Mouse (Mus musculus) small intestine, adult 2 months (tissue): ENCODE data around the gene Srp9. TPM values are rescaled to one million over a fixed set of nuclear protein-coding genes. Genes with fewer than 3 reads are reported as not detected.
"Not testable (repeated sequence)": the region's sequence is repeated elsewhere in the genome, so short reads cannot be mapped to it uniquely, and the experiment has no call there.

Source experiments
- H3K27ac ChIP-seq: fragments of 200-500 bp; 2 replicates; pipeline ENCODE4 v1.5.1; 2012; ENCODE audit warnings: low read depth, low read length, control low read depth, inconsistent platforms; ENCODE audit not compliant: insufficient read depth
- H3K27me3 ChIP-seq: fragments of 200-500 bp; 2 replicates; pipeline ENCODE4 v1.6.1; 2012; ENCODE audit warnings: mild to moderate bottlenecking, moderate library complexity, low read length, inconsistent platforms; ENCODE audit not compliant: control insufficient read depth, insufficient read depth
- H3K36me3 ChIP-seq: fragments of 200-500 bp; 2 replicates; pipeline ENCODE4 v1.6.1; 2012; ENCODE audit warnings: mild to moderate bottlenecking, low read length, control low read depth, inconsistent platforms; ENCODE audit not compliant: control insufficient read depth, insufficient read depth
- H3K4me1 ChIP-seq: fragments of 200-500 bp; 2 replicates; pipeline ENCODE4 v1.6.1; 2012; ENCODE audit warnings: low read length, inconsistent platforms, mixed read lengths; ENCODE audit not compliant: control insufficient read depth, insufficient read depth, insufficient read length
- H3K4me3 ChIP-seq: fragments of 200-500 bp; 2 replicates; pipeline ENCODE4 v1.5.1; 2012; ENCODE audit warnings: low read depth, mild to moderate bottlenecking, control low read depth, inconsistent platforms, low read length, moderate library complexity
- CTCF ChIP-seq: fragments of 200-500 bp; IDR thresholded peaks from 2 replicates; pipeline ENCODE4 v1.5.1; 2012; ENCODE audit warnings: low read depth, mild to moderate bottlenecking, control low read depth, inconsistent platforms, low read length, moderate library complexity, mixed read lengths; ENCODE audit not compliant: insufficient replicate concordance, insufficient read length; ENCODE audit errors: extremely low read depth
- POLR2A ChIP-seq: fragments of 200-500 bp; IDR thresholded peaks from 2 replicates; pipeline ENCODE4 v1.6.1; 2012; ENCODE audit warnings: low read depth, mild to moderate bottlenecking, control low read depth, inconsistent platforms, low read length, moderate library complexity
- WGBS: fragments of 180-500 bp; shearing (Covaris S2); methylation state at CpG from one replicate; pipeline ENCODE4 v1.1.7; 2018; 5-methylcytosine and 5-hydroxymethylcytosine counted together
- polyA plus RNA-seq: library from polyadenylated mRNA; depleted of rRNA; stranded (reverse); fragments of >200 nt; gene quantifications from 2 replicates; pipeline ENCODE4 v1.2.3, GENCODE M21; 2012; rRNA removed

The Srp9 gene
- polyA plus RNA-seq, 1 experiment, result 23.5 TPM

DNA sequence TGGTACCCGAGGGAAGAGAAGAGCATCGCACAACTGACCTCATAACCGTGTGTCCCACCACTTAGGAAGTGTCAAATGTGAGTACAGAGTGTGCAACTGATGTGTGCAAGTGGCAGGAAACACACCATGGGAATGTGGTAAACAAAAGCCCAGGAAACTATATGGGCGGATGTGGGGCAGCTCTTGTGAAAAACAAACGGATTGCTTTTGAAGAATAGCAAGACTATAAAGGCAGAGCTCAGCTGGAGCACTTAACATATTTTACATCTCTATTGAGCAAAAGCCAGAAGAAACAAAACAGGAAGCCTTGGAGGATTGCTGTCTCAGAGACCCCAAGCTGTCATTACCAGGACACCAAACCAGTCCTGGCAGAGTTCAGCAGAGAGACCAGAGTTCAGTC is 38.4 kb downstream of the Srp9 start:
- TF ChIP-seq CTCF (no peak), POLR2A (no peak)
- Histone ChIP-seq H3K27me3 (no peaks in the 10 kb centered on the region), H3K4me1 (no peaks in the 10 kb centered on the region), H3K36me3 (no peaks in the 10 kb centered on the region), H3K27ac (no peak overlapping the region), H3K4me3 (no peak overlapping the region)
- 57% methylated on average over 5 of the region's 5 CpGs for WGBS

DNA sequence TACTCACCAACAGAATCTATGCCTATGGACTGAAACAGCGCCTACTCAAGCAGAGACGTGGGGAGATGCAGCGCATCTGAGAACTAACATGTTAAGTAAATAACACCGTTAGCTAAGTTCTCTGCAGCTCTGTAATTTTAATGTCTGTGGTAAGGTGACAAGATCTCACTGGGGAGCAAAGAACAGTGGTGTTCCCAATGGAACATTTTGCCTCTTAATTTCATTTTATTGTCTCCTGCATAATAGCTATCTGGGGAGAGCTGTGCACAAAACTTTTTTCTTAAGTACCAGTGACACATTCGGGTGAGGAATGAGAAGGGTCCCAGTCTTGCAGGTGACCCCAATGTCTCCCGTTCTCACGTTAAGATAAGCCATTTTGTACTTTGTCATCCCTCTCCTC is 39.8 kb downstream of the Srp9 start, which contains the start of gene Vmn1r1:
TSS of gene Vmn1r1 (minus strand) at position 101 of the 400 bp plus-strand sequence.
- Histone ChIP-seq H3K27ac (no peak within 1 kb of the TSS), H3K27me3 (no peaks in the 10 kb centered on the region), H3K4me1 (no peaks in the 10 kb centered on the region), H3K36me3 (no peaks in the 10 kb centered on the region), H3K4me3 (no peak within 1 kb of the TSS)
- TF ChIP-seq POLR2A (no peak), CTCF (no peak)
- WGBS, result 74% methylated on average over 7 of the region's 7 CpGs

DNA sequence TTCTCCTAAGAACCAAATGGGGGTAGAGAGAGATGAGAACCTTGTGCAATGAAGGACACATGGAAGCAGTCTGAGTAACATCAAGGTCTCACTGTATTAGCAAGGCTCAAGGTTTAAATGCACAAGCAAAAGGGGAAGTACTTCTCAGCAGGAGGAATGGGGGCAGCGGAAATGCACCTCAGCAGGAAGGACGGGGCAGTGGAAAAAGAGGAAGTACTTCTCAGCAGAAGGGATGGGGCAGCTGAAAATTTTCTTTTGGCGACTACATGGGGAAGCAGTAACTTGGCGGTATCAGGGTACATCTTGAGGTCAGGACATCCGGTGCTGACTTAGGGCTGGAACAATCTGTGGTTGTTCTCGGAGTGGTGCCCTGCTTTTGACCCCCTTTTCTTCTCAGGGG is 45.7 kb downstream of the Srp9 start:
- not testable (repeated sequence) for H3K4me3 ChIP-seq, H3K27me3 ChIP-seq, H3K36me3 ChIP-seq, H3K27ac ChIP-seq, H3K4me1 ChIP-seq
- whole genome bisulfite sequencing, result 85% methylated on average over 6 of the region's 6 CpGs

DNA sequence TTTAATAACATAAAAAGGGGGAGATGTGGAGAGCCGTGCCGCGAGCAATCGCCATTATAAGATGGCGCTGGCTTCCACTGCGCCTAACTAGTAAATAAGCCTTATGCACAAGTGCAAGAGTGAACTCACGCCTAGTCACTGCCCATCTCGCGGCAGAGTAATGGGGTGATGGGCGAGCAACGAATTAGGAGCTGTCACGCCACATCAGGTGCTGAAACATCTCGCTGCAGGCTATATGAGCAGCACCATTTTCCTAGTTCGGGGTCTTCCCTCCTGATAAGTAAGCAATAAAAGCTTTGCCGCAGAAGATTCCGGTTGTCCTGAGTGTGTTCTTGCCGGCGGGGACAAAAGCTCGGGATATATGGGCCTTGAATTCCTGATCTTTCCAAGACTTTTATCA is 52.4 kb downstream of the Srp9 start:
- H3K4me3 ChIP-seq, H3K36me3 ChIP-seq, H3K27ac ChIP-seq, H3K27me3 ChIP-seq, H3K4me1 ChIP-seq: not testable (repeated sequence)
- 95% methylated on average over 19 of the region's 19 CpGs for WGBS

DNA sequence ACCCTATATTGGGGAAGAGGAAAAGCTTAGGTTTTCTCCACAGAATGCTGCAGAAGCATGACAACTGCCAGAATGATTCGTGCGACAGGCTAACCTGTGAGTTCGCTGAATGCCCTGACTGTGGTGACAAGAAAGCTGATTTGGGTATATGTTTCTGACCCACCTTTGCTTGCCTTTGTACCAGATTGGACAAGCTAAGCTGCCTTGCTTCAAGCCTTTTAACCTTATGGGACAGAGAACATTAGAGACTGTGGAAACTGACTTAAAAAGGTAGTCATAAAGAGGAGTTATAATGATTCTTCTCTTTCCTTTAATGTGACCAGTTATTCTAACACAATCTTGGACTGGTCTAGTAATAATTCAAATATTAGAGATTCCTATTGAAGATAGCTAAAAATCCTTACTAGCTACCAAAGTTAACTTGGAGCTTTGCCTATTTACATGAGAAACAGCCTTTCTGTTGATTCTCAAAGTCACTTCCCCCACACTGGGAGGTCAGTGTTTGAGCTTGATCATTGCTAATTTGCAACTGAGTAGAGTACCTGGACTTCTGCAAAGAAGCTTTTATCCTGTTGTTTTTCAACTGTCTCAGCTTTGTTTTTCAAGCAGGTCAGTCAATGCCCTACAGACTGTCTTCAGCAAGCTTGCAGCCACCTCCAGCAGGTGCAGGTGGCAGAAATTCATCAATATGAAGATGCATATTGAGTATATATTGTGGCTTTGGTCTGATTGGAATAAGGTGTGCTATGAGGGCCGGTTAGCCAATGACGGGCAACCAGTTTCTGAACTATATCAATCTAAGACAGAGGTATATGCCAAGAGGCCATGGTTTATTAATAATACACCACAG is 57.1 kb downstream of the Srp9 start:
- Histone ChIP-seq H3K36me3 (no peaks in the 10 kb centered on the region), H3K27ac (no peak overlapping the region), H3K4me3 (no peak overlapping the region), H3K27me3 (no peaks in the 10 kb centered on the region), H3K4me1 (no peaks in the 10 kb centered on the region)
- WGBS, result 83% methylated on average over 5 of the region's 5 CpGs
- TF ChIP-seq CTCF (no peak), POLR2A (no peak)

Other genes with a start within 250 kb of the Srp9 start
- gene Enah, start 104.7 kb upstream of the Srp9 start, polyA plus RNA-seq, result 3.9 and 4.1 TPM in 2 replicates
- gene Vmn1r1, start 39.7 kb downstream of the Srp9 start, polyA plus RNA-seq, result not detected in 2 replicates
- gene Degs1, start 158.1 kb downstream of the Srp9 start, polyA plus RNA-seq, result 8.5 and 14.1 TPM in 2 replicates
- gene Fbxo28, start 216.9 kb downstream of the Srp9 start, polyA plus RNA-seq, result 6.4 and 8.0 TPM in 2 replicates